Comparison of ENCODE assay signal across 25 mouse cellular contexts in the genomic region with DNA sequence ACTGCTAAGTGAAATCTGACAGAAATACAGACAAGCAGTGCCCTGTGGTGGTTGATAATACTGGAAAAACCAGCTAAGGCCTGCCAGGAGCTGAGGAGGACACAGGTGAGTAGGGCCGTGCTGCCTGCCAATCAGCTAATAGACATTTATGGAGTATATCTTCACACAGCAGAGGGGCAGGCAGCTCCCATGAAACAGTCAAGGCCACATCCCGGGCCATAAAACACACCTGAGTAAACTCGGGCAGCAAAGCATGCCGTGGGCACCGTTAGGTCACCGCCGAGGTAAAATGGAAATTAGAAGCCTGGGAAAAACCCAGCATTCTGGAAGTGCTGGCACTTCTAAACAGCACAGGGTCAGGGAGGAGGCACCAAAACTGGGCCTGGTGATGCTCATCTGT.
DNase-seq lines count a peak whose midpoint lies in the region; ATAC-seq lines count a peak whose summit lies in the region.
"Had no signal": no experiment of that assay in that cellular context is flagged by ENCODE, and none has a peak within 500 bp of the region (broad histone marks: within the 10 kb centered on the region; RNA-seq: fewer than 3 reads in every experiment).

No protein-coding gene starts in this region.

- H3K4me1 ChIP-seq in kidney, embryonic 15.5 days = peaks cover 48% of the 10 kb centered on the region

- no peak overlapping the region for H3K9ac ChIP-seq in kidney, embryonic 15.5 days
- H3K9ac ChIP-seq: embryonic facial prominence, embryonic 12.5 days; forebrain, embryonic 13.5 days; limb, embryonic 12.5 days; liver, postnatal 0 days; midbrain, embryonic 15.5 days; neural tube, embryonic 12.5 days had no signal

- no peak overlapping the region for H3K4me2 ChIP-seq in kidney, embryonic 15.5 days
- H3K4me2 ChIP-seq: embryonic facial prominence, embryonic 12.5 days; forebrain, embryonic 13.5 days; heart, embryonic 11.5 days; limb, embryonic 12.5 days; liver, embryonic 11.5 days; midbrain, embryonic 15.5 days; neural tube, embryonic 12.5 days had no signal

- H3K36me3 ChIP-seq in kidney, embryonic 15.5 days = no peaks in the 10 kb centered on the region
- H3K36me3 ChIP-seq: embryonic facial prominence, embryonic 12.5 days; hindbrain, embryonic 10.5 days; limb, embryonic 12.5 days; midbrain, embryonic 15.5 days; neural tube, embryonic 12.5 days had no signal

- WGBS in kidney, embryonic 15.5 days = 36% methylated on average over 7 of the region's 7 CpGs

- H3K27me3 ChIP-seq in kidney, embryonic 15.5 days = no peaks in the 10 kb centered on the region
- H3K27me3 ChIP-seq: embryonic facial prominence, embryonic 12.5 days; forebrain, embryonic 13.5 days; limb, embryonic 12.5 days; midbrain, embryonic 15.5 days; neural tube, embryonic 12.5 days had no signal

- peak overlapping the region; percentile 60 for H3K27ac ChIP-seq in kidney, embryonic 15.5 days
- H3K27ac ChIP-seq: embryonic facial prominence, embryonic 12.5 days; forebrain, embryonic 13.5 days; gastrocnemius, adult 2 months; hindbrain, embryonic 10.5 days; limb, embryonic 12.5 days; macrophage; midbrain, embryonic 15.5 days; neural tube, embryonic 12.5 days had no signal

- peak; percentile 17; the same call in 1 of the 2 replicates for ATAC-seq in kidney, embryonic 15.5 days (replicated peaks; ENCODE audit: low FRiP score)
- ATAC-seq: forebrain, embryonic 13.5 days; liver, postnatal 0 days; lung, postnatal 0 days; midbrain, embryonic 15.5 days had no signal

- no peaks in the 10 kb centered on the region for H3K9me3 ChIP-seq in kidney, embryonic 15.5 days (replicated peaks)
- H3K9me3 ChIP-seq: embryonic facial prominence, embryonic 12.5 days; forebrain, embryonic 13.5 days; hindbrain, embryonic 10.5 days; limb, embryonic 12.5 days; midbrain, embryonic 15.5 days; neural tube, embryonic 12.5 days had no signal

- DNase-seq in urinary bladder, postnatal 14 days (ENCODE audit: low spot score) = peak; percentile 16
- no peak for DNase-seq in urinary bladder, postnatal 10 days (ENCODE audit: low spot score)
- DNase-seq in kidney, postnatal 36 days = peak; percentile 36 to 38
- no peak for DNase-seq in frontal cortex, adult 2 months (ENCODE audit: extremely low spot score in 1 of 2, low spot score in 1 of 2)
- no peak for DNase-seq in retina, postnatal 1 day
- no peak for DNase-seq in spleen, adult 18-20 months
- DNase-seq: cerebellum, adult 11 months; cerebellum, postnatal 25 days; gastrocnemius, adult 2 months; layer of hippocampus, postnatal 36 days; liver, postnatal 0 days; right cerebral cortex, postnatal 25 days; thymus, adult 18-20 months; thymus, postnatal 36 days had no signal

- no peak overlapping the region for H3K4me3 ChIP-seq in kidney, embryonic 15.5 days (replicated peaks)
- H3K4me3 ChIP-seq: embryonic facial prominence, embryonic 12.5 days; forebrain, embryonic 13.5 days; gastrocnemius, adult 2 months; hindbrain, embryonic 10.5 days; limb, embryonic 12.5 days; midbrain, embryonic 15.5 days; neural tube, embryonic 12.5 days had no signal

Comparison
In these comparisons a context has a peak if more than half of its experiments do, and no peak if none do; other contexts are left out.
1. DNase-seq: peak in urinary bladder, postnatal 14 days (single experiment) and kidney, postnatal 36 days (2 of 2); none in urinary bladder, postnatal 10 days (single experiment), frontal cortex, adult 2 months (0 of 2), retina, postnatal 1 day (single experiment) and spleen, adult 18-20 months (0 of 2).